Mouse (Mus musculus): ENCODE data around the gene Adgrd1.

- TF ChIP-seq POLR2A (IDR thresholded peaks at IDR 0.05; ENCODE audit: control insufficient read depth in 1 of 2, insufficient read depth in 1 of 2, low read depth in 1 of 2, low read length in 2 of 2, poor library complexity in 1 of 2): peak in 1 of 2 experiments; percentile 31; a peak in 1 of 4 replicates
- no peak for TF ChIP-seq JUND (IDR thresholded peaks at IDR 0.05; ENCODE audit: low read depth, low read length)
- TF ChIP-seq CTCF (IDR thresholded peaks at IDR 0.05 in 2 of 3, conservative IDR thresholded peaks at IDR 0.05 in 1 of 3; ENCODE audit: control insufficient read depth in 1 of 3, insufficient read depth in 1 of 3, low read depth in 2 of 3, low read length in 3 of 3, poor library complexity in 1 of 3, severe bottlenecking in 1 of 3): no peak
- no peak for TF ChIP-seq CHD1 (IDR thresholded peaks at IDR 0.05; ENCODE audit: low read depth, low read length)
- peak; percentile 83 to 95 for TF ChIP-seq EP300 (IDR thresholded peaks at IDR 0.05; ENCODE audit: low read depth in 1 of 2, low read length in 2 of 2)
- peak; percentile 88 for TF ChIP-seq MXI1 (IDR thresholded peaks at IDR 0.05; ENCODE audit: low read depth, low read length)
- TF ChIP-seq USF1 (IDR thresholded peaks at IDR 0.05; ENCODE audit: low read depth, low read length): peak; percentile 80
- TF ChIP-seq MAFK (IDR thresholded peaks at IDR 0.05; ENCODE audit: borderline replicate concordance, low read depth, low read length): no peak
- no peak for TF ChIP-seq TAL1 (IDR thresholded peaks at IDR 0.05; ENCODE audit: low read length)
- TF ChIP-seq MAZ (IDR thresholded peaks at IDR 0.05; ENCODE audit: low read depth, low read length): peak; percentile 84
These were observed 19.3 kb upstream of the Adgrd1 start for GRCm38 (mm10) chr5:129077240-129077639.

Data from MEL (cell line).